Comparison of ENCODE assay signal across 8 mouse cellular contexts in the genomic region with DNA sequence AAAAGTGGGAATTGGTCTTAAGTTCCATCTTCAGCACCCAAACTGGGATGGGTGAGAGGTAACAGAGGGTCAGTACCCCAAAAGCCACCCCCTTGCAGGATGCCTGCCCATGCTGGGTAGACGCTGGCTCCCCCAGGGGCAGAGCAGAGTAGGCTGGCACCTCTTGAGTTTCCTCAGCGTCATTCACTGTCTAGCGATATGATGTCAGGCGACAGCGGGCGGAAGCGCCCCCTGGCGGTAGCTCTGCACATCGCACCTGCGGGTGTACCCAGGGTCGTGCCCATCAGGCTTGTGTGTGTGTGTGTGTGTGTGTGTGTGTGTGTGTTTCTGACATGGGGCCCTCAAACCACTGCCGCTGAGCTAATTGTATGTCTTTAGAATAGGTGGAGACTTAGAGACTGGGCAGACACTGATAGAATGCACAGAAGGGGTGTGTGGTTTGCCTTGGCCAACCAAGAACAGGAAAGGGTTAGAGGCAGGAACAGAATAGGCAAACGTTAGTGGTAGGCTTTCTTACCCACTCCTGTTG. TPM values are rescaled to one million over a fixed set of nuclear protein-coding genes. Genes with fewer than 3 reads are reported as not detected.
DNase-seq lines count a peak whose midpoint lies in the region; ATAC-seq and TF ChIP-seq lines count a peak whose summit lies in the region.

No protein-coding gene starts in this region.

- TF ChIP-seq POLR2A in MEL (IDR thresholded peaks at IDR 0.05; ENCODE audit: control insufficient read depth in 1 of 2, insufficient read depth in 1 of 2, low read depth in 1 of 2, low read length in 2 of 2, poor library complexity in 1 of 2) = no peak

- no peak overlapping the region for H3K4me3 ChIP-seq in MEL (ENCODE audit: control insufficient read depth in 1 of 2, insufficient read depth in 1 of 2, low read depth in 2 of 2, low read length in 2 of 2)
- no peak overlapping the region for H3K4me3 ChIP-seq in forebrain, embryonic 13.5 days
- H3K4me3 ChIP-seq in lung, postnatal 0 days (ENCODE audit: low read depth, low read length) = no peak overlapping the region

- intact Hi-C loops in heart, postnatal 36 days (cut with DNase I) = loop anchor here (2.0 to 10.0 kb wide), 2 partner anchors 147 to 395 kb away; no protein-coding TSS in a partner anchor

- 2% methylated on average over 13 of the region's 13 CpGs for WGBS in forebrain, embryonic 13.5 days
- 2% methylated on average over 12 of the region's 13 CpGs for WGBS in lung, postnatal 0 days

- no peaks in the 10 kb centered on the region for H3K79me2 ChIP-seq in MEL (ENCODE audit: control insufficient read depth, insufficient read depth, low read length, poor library complexity)

- peak; percentile 94 to 97 (median 94) for TF ChIP-seq CTCF in MEL (IDR thresholded peaks at IDR 0.05 in 2 of 3, conservative IDR thresholded peaks at IDR 0.05 in 1 of 3; ENCODE audit: control insufficient read depth in 1 of 3, insufficient read depth in 1 of 3, low read depth in 2 of 3, low read length in 3 of 3, poor library complexity in 1 of 3, severe bottlenecking in 1 of 3)
- TF ChIP-seq CTCF in lung, postnatal 0 days (IDR thresholded peaks at IDR 0.05) = peak; percentile 98

- DNase-seq in MEL (ENCODE audit: low read depth, low spot score) = peak; percentile 87
- peak; percentile 72 for DNase-seq in c-Kit-positive CD71-positive TER-119-positive erythroid progenitor cells, embryonic 14.5 days (ENCODE audit: low spot score)
- peak; percentile 84 to 89 for DNase-seq in heart, postnatal 36 days
- DNase-seq in layer of hippocampus, adult 8-10 months (ENCODE audit: low spot score in 2 of 2) = peak; percentile 66 to 80
- peak; percentile 85 for DNase-seq in lung, postnatal 0 days (ENCODE audit: low spot score)
- peak; percentile 79 for DNase-seq in ovary, postnatal 36 days (ENCODE audit: low spot score)
- peak; percentile 96 for DNase-seq in thymus, postnatal 4 days

- TF ChIP-seq EP300 in MEL (IDR thresholded peaks at IDR 0.05; ENCODE audit: low read depth in 1 of 2, low read length in 2 of 2) = no peak
- no peak for TF ChIP-seq EP300 in lung, postnatal 0 days (IDR thresholded peaks at IDR 0.05)

- peaks cover 0 to 13% of the 10 kb centered on the region in 2 experiments; a peak in 1 of 4 replicates for H3K4me1 ChIP-seq in MEL (ENCODE audit: control insufficient read depth in 1 of 2, insufficient read depth in 2 of 2, low read length in 2 of 2)
- H3K4me1 ChIP-seq in forebrain, embryonic 13.5 days = no peaks in the 10 kb centered on the region
- H3K4me1 ChIP-seq in lung, postnatal 0 days (ENCODE audit: insufficient read depth, low read depth, low read length) = no peaks in the 10 kb centered on the region

- H3K27me3 ChIP-seq in MEL (ENCODE audit: control insufficient read depth in 1 of 2, insufficient read depth in 2 of 2, low read length in 2 of 2) = no peaks in the 10 kb centered on the region
- H3K27me3 ChIP-seq in forebrain, embryonic 13.5 days = peaks cover 9% of the 10 kb centered on the region; the same call in 1 of the 2 replicates
- H3K27me3 ChIP-seq in lung, postnatal 0 days (replicated peaks; ENCODE audit: insufficient read depth, low read length) = no peaks in the 10 kb centered on the region

- TF ChIP-seq RAD21 in MEL (IDR thresholded peaks at IDR 0.05; ENCODE audit: low read depth, low read length) = peak; percentile 57

- no peak overlapping the region for H3K27ac ChIP-seq in MEL (ENCODE audit: control insufficient read depth, low read depth, low read length)
- no peak overlapping the region for H3K27ac ChIP-seq in forebrain, embryonic 13.5 days
- no peak overlapping the region for H3K27ac ChIP-seq in lung, postnatal 0 days (ENCODE audit: low read length)

- H3K4me2 ChIP-seq in forebrain, embryonic 13.5 days = no peak overlapping the region
- H3K4me2 ChIP-seq in lung, postnatal 0 days (replicated peaks; ENCODE audit: low read depth, low read length) = no peak overlapping the region

- peak; percentile 69; the same call in 1 of the 2 replicates for ATAC-seq in forebrain, embryonic 13.5 days
- ATAC-seq in lung, postnatal 0 days = peak; percentile 76

- peaks cover 0 to 2% of the 10 kb centered on the region in 2 experiments; a peak in 1 of 4 replicates for H3K36me3 ChIP-seq in MEL (ENCODE audit: control insufficient read depth in 1 of 2, insufficient read depth in 2 of 2, low read length in 2 of 2)
- H3K36me3 ChIP-seq in forebrain, embryonic 13.5 days (ENCODE audit: poor library complexity, severe bottlenecking) = no peaks in the 10 kb centered on the region
- H3K36me3 ChIP-seq in lung, postnatal 0 days (ENCODE audit: insufficient read depth, low read length) = no peaks in the 10 kb centered on the region

- H3K9ac ChIP-seq in MEL (ENCODE audit: control insufficient read depth, low read depth, low read length, poor library complexity, severe bottlenecking) = no peak overlapping the region
- H3K9ac ChIP-seq in forebrain, embryonic 13.5 days = no peak overlapping the region
- H3K9ac ChIP-seq in lung, postnatal 0 days (replicated peaks; ENCODE audit: low read depth) = no peak overlapping the region

- no peaks in the 10 kb centered on the region for H3K9me3 ChIP-seq in MEL (replicated peaks; ENCODE audit: insufficient read depth, low read length)
- no peaks in the 10 kb centered on the region for H3K9me3 ChIP-seq in forebrain, embryonic 13.5 days (replicated peaks)
- no peaks in the 10 kb centered on the region for H3K9me3 ChIP-seq in lung, postnatal 0 days (ENCODE audit: low read length)

TF ChIP-seq in MEL, 35 proteins besides CTCF, POLR2A, EP300 and RAD21:
- TF ChIP-seq POLR2AphosphoS2 (IDR thresholded peaks at IDR 0.05; ENCODE audit: low read length) = no peak
- no peak for TF ChIP-seq NELFE (IDR thresholded peaks at IDR 0.05; ENCODE audit: low read depth, low read length)
- no peak for TF ChIP-seq BHLHE40 (IDR thresholded peaks at IDR 0.05; ENCODE audit: borderline replicate concordance, low read depth, low read length)
- TF ChIP-seq ZNF384 (IDR thresholded peaks at IDR 0.05; ENCODE audit: low read depth, low read length) = peak; percentile 63
- TF ChIP-seq HCFC1 (IDR thresholded peaks at IDR 0.05; ENCODE audit: low read depth, low read length) = peak; percentile 24; the same call in 1 of the 2 replicates
- TF ChIP-seq TCF12 (IDR thresholded peaks at IDR 0.05; ENCODE audit: low read depth, low read length) = no peak
- TF ChIP-seq TBP (IDR thresholded peaks at IDR 0.05; ENCODE audit: low read depth, low read length) = no peak
- TF ChIP-seq MYB (IDR thresholded peaks at IDR 0.05; ENCODE audit: low read depth, low read length) = no peak
- TF ChIP-seq MYC (IDR thresholded peaks at IDR 0.05; ENCODE audit: low read depth, low read length) = 0 out of 2 replicates have a peak, but pooled peaks have one; percentile 42
- TF ChIP-seq USF2 (IDR thresholded peaks at IDR 0.05; ENCODE audit: borderline replicate concordance in 1 of 2, insufficient read depth in 1 of 2, low read depth in 1 of 2, low read length in 2 of 2) = no peak
- peak; percentile 78 for TF ChIP-seq SMC3 (IDR thresholded peaks at IDR 0.05; ENCODE audit: low read depth, low read length)
- TF ChIP-seq MXI1 (IDR thresholded peaks at IDR 0.05; ENCODE audit: low read depth, low read length) = peak; percentile 19; the same call in 1 of the 2 replicates
- TF ChIP-seq ZC3H11A (IDR thresholded peaks at IDR 0.05; ENCODE audit: low read depth, low read length) = peak; percentile 44; the same call in 1 of the 2 replicates
- no peak for TF ChIP-seq CHD1 (IDR thresholded peaks at IDR 0.05; ENCODE audit: low read depth, low read length)
- no peak for TF ChIP-seq ZKSCAN1 (IDR thresholded peaks at IDR 0.05; ENCODE audit: low read depth, low read length)
TF ChIP-seq in MEL: peak in this region for 6.

RNA-seq across cellular contexts. Expression of gene Cebpb, which starts 8.7 kb away (rescaled TPM):
- 9.9 and 20.8 TPM in 2 replicates for total RNA-seq in MEL (2012; rRNA removed)
- polyA plus RNA-seq in MEL (2012; ENCODE audit: insufficient read depth in 1 of 2, insufficient read length in 2 of 2, low read depth in 1 of 2, low replicate concordance in 2 of 2, missing spikeins in 1 of 2) = 10 to 100 TPM in 1 of 2 experiments, not detected in 1; 10.7 TPM
- 0.11 and 0.14 TPM in 2 replicates for polyA plus RNA-seq in forebrain, embryonic 13.5 days (2015; fragmentation: Nextera tagmentation; extraction: Ambion mirVana)
- 100 to 1,000 TPM in 1 of 2 experiments, 10 to 100 TPM in 1; 93.7 to 108 TPM for total RNA-seq in heart, postnatal 36 days (2021)
- total RNA-seq in layer of hippocampus, adult 8-10 months (2022) = 10 to 100 TPM; 21.3 to 37.2 (median 25.6) TPM
- 108 and 122 TPM in 2 replicates for polyA plus RNA-seq in lung, postnatal 0 days (2015; fragmentation: Nextera tagmentation; extraction: Ambion mirVana)

RNA-seq across cellular contexts. Expression of gene Tmem189, which starts 9.7 kb away (rescaled TPM):
- 18.2 and 21.7 TPM in 2 replicates for total RNA-seq in MEL (2012; rRNA removed)
- 10 to 100 TPM in 1 of 2 experiments, not detected in 1; 46.5 TPM for polyA plus RNA-seq in MEL (2012; ENCODE audit: insufficient read depth in 1 of 2, insufficient read length in 2 of 2, low read depth in 1 of 2, low replicate concordance in 2 of 2, missing spikeins in 1 of 2)
- 22.1 and 24.0 TPM in 2 replicates for polyA plus RNA-seq in forebrain, embryonic 13.5 days (2015; fragmentation: Nextera tagmentation; extraction: Ambion mirVana)
- 10 to 100 TPM; 26.6 to 29.9 TPM for total RNA-seq in heart, postnatal 36 days (2021)
- 10 to 100 TPM; 44.5 to 47.5 (median 46.8) TPM for total RNA-seq in layer of hippocampus, adult 8-10 months (2022)
- polyA plus RNA-seq in lung, postnatal 0 days (2015; fragmentation: Nextera tagmentation; extraction: Ambion mirVana) = 51.7 and 55.1 TPM in 2 replicates

RNA-seq across cellular contexts. Expression of gene Gm20431, which starts 18.7 kb away (rescaled TPM):
- 5.2 and 8.1 TPM in 2 replicates for total RNA-seq in MEL (2012; rRNA removed)
- polyA plus RNA-seq in MEL (2012; ENCODE audit: insufficient read depth in 1 of 2, insufficient read length in 2 of 2, low read depth in 1 of 2, low replicate concordance in 2 of 2, missing spikeins in 1 of 2) = 1 to 10 TPM in 1 of 2 experiments, not detected in 1; 5.9 TPM
- 5.5 and 8.2 TPM in 2 replicates for polyA plus RNA-seq in forebrain, embryonic 13.5 days (2015; fragmentation: Nextera tagmentation; extraction: Ambion mirVana)
- 10 to 100 TPM; 14.0 to 20.7 TPM for total RNA-seq in heart, postnatal 36 days (2021)
- 10 to 100 TPM; 35.0 to 46.6 (median 40.9) TPM for total RNA-seq in layer of hippocampus, adult 8-10 months (2022)
- polyA plus RNA-seq in lung, postnatal 0 days (2015; fragmentation: Nextera tagmentation; extraction: Ambion mirVana) = 5.2 and 8.4 TPM in 2 replicates

RNA-seq across cellular contexts. Expression of gene Ube2v1, which starts 48.1 kb away (rescaled TPM):
- 156 and 164 TPM in 2 replicates for total RNA-seq in MEL (2012; rRNA removed)
- 100 to 1,000 TPM in 1 of 2 experiments, not detected in 1; 343 TPM for polyA plus RNA-seq in MEL (2012; ENCODE audit: insufficient read depth in 1 of 2, insufficient read length in 2 of 2, low read depth in 1 of 2, low replicate concordance in 2 of 2, missing spikeins in 1 of 2)
- polyA plus RNA-seq in forebrain, embryonic 13.5 days (2015; fragmentation: Nextera tagmentation; extraction: Ambion mirVana) = 278 and 309 TPM in 2 replicates
- 100 to 1,000 TPM; 111 to 114 TPM for total RNA-seq in heart, postnatal 36 days (2021)
- 100 to 1,000 TPM; 196 to 224 (median 216) TPM for total RNA-seq in layer of hippocampus, adult 8-10 months (2022)
- 166 and 184 TPM in 2 replicates for polyA plus RNA-seq in lung, postnatal 0 days (2015; fragmentation: Nextera tagmentation; extraction: Ambion mirVana)
